Mouse (Mus musculus) cerebellum, adult (tissue): ENCODE data around the gene L2hgdh.

Source experiments
- ATAC-seq: cut with Nextera tagmentation; 2 replicates; pipeline ENCODE4 v1.9.2; 2017; ENCODE audit warnings: mild to moderate bottlenecking, moderate library complexity, mixed read lengths; ENCODE audit not compliant: insufficient number of reproducible peaks, low FRiP score, low TSS enrichment

L2hgdh gene

GRCm38 (mm10) chr12:69676157-69676556, 48.5 kb downstream of the L2hgdh start:
- peak; percentile 68 for ATAC-seq

GRCm38 (mm10) chr12:69674576-69675537, 49.8 kb downstream of the L2hgdh start:
- no peak for ATAC-seq

GRCm38 (mm10) chr12:69674176-69674575, 50.5 kb downstream of the L2hgdh start:
- no peak for ATAC-seq

DNA sequence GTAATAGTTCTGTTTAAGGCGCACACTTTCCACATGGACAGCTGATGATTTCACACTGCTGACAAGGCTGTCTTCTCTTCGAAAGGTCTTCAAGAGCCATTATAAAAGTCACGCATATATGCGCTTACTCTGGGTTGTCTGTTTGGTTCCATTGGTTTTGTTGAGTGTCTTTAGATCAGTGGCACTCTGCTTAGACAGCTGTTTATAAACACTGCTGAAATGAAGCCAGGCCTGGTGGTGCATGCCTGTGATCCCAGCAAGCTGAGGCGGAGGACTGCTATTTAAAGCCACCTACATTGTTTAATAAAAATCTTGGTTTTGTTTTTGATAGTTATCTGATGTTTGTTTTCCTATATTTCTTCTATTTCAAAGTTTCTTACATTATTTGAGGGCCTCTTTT, 58.0 kb downstream of the L2hgdh start:
- ATAC-seq: no peak

DNA sequence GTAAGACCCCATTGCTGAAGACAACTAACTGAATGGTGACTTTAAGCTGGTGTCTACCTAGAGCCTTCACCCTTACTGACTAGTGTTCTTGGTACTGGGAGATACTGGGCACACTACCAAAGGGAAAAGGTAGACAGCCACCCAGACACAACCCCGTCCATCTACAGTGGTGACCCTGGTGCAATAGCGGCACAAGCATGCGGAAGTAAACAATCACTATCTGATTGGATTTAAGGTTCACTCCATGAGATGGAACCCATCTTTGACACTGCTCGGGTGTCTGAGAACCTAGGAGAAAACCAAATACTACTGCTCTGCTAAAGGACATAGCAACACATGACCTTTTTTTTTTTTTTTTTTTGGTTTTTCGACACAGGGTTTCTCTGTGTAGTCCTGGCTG, 63.0 kb downstream of the L2hgdh start:
- ATAC-seq: no peak

DNA sequence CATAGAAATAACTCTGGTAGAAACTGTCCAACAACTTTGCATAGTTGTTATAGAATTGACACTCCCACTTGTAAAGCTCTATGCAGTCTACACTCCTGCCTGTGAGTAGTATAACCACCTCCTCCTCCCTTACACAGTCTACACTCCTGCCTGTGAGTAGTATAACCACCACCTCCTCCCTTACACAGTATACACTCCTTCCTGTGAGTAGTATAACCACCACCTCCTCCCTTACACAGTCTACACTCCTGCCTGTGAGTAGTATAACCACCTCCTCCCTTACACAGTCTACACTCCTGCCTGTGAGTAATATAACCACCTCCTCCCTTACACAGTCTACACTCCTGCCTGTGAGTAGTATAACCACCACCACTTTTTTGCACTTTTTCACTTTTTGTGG, 70.7 kb downstream of the L2hgdh start:
- peak; percentile 99 for ATAC-seq

- no peak for ATAC-seq
Measured at GRCm38 (mm10) chr12:69649511-69649910, 75.2 kb downstream of the L2hgdh start.

DNA sequence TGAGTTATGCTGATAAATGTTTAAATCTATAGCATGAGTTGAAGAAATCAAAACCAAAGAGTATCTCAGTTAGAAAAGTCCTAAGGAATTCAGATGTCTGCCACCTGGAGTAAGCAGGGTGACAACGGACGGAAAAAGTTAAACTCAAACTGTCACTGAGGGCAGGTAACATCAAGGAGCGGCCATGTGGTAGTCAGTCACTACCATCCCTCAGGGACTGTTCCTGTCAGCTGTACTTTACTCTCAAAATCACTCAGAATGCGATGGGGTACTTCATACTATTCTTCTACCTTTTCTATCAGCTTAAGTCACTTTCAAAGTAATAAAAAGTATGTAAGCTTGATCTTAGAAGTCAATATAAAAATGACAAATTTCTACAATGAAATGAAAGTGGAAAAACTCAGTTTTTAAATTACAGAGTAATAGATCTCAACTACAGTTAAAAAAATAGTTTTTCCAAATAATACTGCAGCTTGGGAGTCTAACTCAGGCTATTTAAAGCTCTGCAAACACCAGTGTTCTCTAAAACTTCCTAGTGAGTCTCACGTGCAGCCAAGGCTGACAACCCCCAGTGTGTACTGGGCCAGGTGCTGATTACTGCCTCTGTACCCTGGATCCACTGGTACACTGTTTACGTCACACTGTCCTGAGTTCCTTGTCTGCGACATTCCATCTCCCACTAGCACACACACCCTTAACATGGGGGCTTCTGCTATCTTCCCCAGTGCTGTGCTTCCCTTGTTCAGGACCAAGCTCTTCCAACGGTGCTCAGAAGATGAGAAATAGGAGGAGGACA, 78.7 kb downstream of the L2hgdh start:
- ATAC-seq: no peak

DNA sequence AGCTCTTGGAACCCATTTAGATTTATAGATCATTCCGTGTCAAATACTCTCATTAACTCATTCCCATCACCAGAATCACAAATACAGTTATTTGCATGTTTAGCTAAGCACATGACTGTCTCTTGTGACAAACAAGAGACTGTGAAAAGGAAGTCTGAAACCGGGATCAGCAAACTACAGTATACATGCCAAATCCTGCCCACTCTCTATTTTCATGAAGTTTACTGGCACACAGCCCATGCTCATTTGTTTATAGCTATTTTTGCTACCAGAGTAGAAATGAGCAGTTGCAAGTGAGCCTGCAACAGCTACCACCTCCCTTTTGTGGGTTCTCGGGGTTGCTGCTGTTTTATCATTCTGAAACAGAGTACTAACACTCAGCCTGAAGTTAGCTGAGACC, 79.8 kb downstream of the L2hgdh start:
- ATAC-seq: no peak

DNA sequence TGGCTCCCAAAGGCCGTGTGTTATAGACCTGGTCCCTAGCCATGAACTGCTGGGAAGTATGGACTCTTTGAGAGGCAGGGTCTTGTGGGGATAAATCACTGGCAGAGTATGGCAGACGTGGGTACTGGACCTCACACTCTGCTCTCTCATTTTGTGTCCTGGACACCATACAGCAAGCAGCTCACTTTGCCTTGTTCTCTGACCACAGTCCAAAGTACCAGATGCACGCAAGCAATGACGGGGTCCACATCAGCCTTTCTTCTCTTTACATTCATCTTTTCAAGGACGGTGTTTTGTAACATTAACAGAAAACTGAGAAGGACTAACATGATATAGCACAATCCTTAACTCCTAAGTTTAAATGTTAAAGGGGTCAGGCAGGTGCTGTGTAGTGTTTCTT, 81.8 kb downstream of the L2hgdh start:
- ATAC-seq: no peak
